Mouse (Mus musculus) adrenal gland, postnatal 25 days (tissue): ENCODE data around the gene Tsr1. TPM values are rescaled to one million over a fixed set of nuclear protein-coding genes. Genes with fewer than 3 reads are reported as not detected.

Experiments
- microRNA-seq, 2 experiments: library from miRNA; unstranded; fragments of <30 nt; microRNA quantifications; one replicate each; pipeline ENCODE4 v1.2.0; 2021
- total RNA-seq: library from RNA; stranded (reverse); gene quantifications from 2 replicates; pipeline ENCODE4 v1.2.3, GENCODE M21; 2021

Gene Tsr1
- total RNA-seq, 1 experiment from 2014 or later = 32.6 TPM

Small RNAs within 50 kb of the gene (microRNA-seq; reads per million reads assigned to microRNA genes)
- 0.34 to 0.71 reads per million in 2 experiments for gene Mir6926

Other genes starting within 250 kb of the Tsr1 start
- gene Cluh, start 248.6 kb upstream of the Tsr1 start, total RNA-seq = 191 and 212 TPM in 2 replicates
- 141 and 192 TPM in 2 replicates for gene Pafah1b1, start 173.4 kb upstream of the Tsr1 start, total RNA-seq
- 34.2 and 35.9 TPM in 2 replicates for gene Mettl16, start 127.2 kb upstream of the Tsr1 start, total RNA-seq
- gene Mnt, start 67.2 kb upstream of the Tsr1 start, total RNA-seq = 35.5 and 37.7 TPM in 2 replicates
- gene Sgsm2, start 1.0 kb upstream of the Tsr1 start, total RNA-seq = 26.0 and 34.7 TPM in 2 replicates
- gene Smg6, start 27.8 kb downstream of the Tsr1 start, total RNA-seq = 27.0 and 32.8 TPM in 2 replicates
- gene Srr, start 27.9 kb downstream of the Tsr1 start, total RNA-seq = 45.8 and 64.4 TPM in 2 replicates